Mouse (Mus musculus): Measurements from ENCODE around the gene Mymx.
A peak's percentile ranks its signal among the peaks of the same experiment; 100 is the strongest.

Gene Mymx

GRCm38 (mm10) chr17:45610144-45610866 lies 8.4 kb upstream of the Mymx start:
- no peak for DNase-seq (ENCODE audit: low spot score in 2 of 2)

- DNase-seq (ENCODE audit: low spot score in 2 of 2), result no peak
Observed at GRCm38 (mm10) chr17:45608396-45608795, 6.5 kb upstream of the Mymx start.

GRCm38 (mm10) chr17:45606992-45607879 lies 5.3 kb upstream of the Mymx start:
- DNase-seq (ENCODE audit: low spot score in 2 of 2), result no peak

GRCm38 (mm10) chr17:45602984-45603383 lies 1.1 kb upstream of the Mymx start:
- DNase-seq (ENCODE audit: low spot score in 2 of 2), result no peak

GRCm38 (mm10) chr17:45601325-45601724 lies 577 bp downstream of the Mymx start:
- no peak for DNase-seq (ENCODE audit: low spot score in 2 of 2)

- DNase-seq (ENCODE audit: low spot score in 2 of 2), result no peak
Observed at GRCm38 (mm10) chr17:45600267-45600666, 1.6 kb downstream of the Mymx start.

GRCm38 (mm10) chr17:45599446-45600242 lies 2.3 kb downstream of the Mymx start, which contains the start of gene Slc29a1:
Slc29a1 (minus strand) TSS chr17:45599606.
- DNase-seq (ENCODE audit: low spot score in 2 of 2), result no peak

- DNase-seq (ENCODE audit: low spot score in 2 of 2), result no peak
Observed at GRCm38 (mm10) chr17:45598891-45599290, 3.0 kb downstream of the Mymx start.

GRCm38 (mm10) chr17:45598376-45598775 lies 3.5 kb downstream of the Mymx start:
- DNase-seq (ENCODE audit: low spot score in 2 of 2), result no peak

- DNase-seq (ENCODE audit: low spot score in 2 of 2), result no peak
Observed at GRCm38 (mm10) chr17:45597787-45598186, 4.1 kb downstream of the Mymx start.

GRCm38 (mm10) chr17:45596631-45597396 lies 5.1 kb downstream of the Mymx start:
- DNase-seq (ENCODE audit: low spot score in 2 of 2), result peak in 1 of 2 experiments; percentile 47

- DNase-seq (ENCODE audit: low spot score in 2 of 2), result no peak
Observed at GRCm38 (mm10) chr17:45595736-45596390, 6.0 kb downstream of the Mymx start.

- DNase-seq (ENCODE audit: low spot score in 2 of 2), result peak in 1 of 2 experiments; percentile 49
Observed at GRCm38 (mm10) chr17:45594881-45595735, 6.8 kb downstream of the Mymx start.

GRCm38 (mm10) chr17:45594195-45594594 lies 7.7 kb downstream of the Mymx start:
- DNase-seq (ENCODE audit: low spot score in 2 of 2), result no peak

GRCm38 (mm10) chr17:45593479-45593878 lies 8.4 kb downstream of the Mymx start:
- no peak for DNase-seq (ENCODE audit: low spot score in 2 of 2)

- DNase-seq (ENCODE audit: low spot score in 2 of 2), result no peak
Observed at GRCm38 (mm10) chr17:45592606-45593431, 9.1 kb downstream of the Mymx start.

GRCm38 (mm10) chr17:45591701-45592605 lies 9.9 kb downstream of the Mymx start:
- DNase-seq (ENCODE audit: low spot score in 2 of 2), result no peak

- no peak for DNase-seq (ENCODE audit: low spot score in 2 of 2)
Observed at GRCm38 (mm10) chr17:45590410-45590809, 11.5 kb downstream of the Mymx start.
